Mouse (Mus musculus) R1 (cell line): ENCODE measurements around the gene Sdr9c7.

ENCODE experiments used
- DNase-seq: peaks from one replicate; pipeline ENCODE4 v3.0.0-alpha.2; 2018; ENCODE audit warnings: low read depth, low spot score

The Sdr9c7 gene

DNA sequence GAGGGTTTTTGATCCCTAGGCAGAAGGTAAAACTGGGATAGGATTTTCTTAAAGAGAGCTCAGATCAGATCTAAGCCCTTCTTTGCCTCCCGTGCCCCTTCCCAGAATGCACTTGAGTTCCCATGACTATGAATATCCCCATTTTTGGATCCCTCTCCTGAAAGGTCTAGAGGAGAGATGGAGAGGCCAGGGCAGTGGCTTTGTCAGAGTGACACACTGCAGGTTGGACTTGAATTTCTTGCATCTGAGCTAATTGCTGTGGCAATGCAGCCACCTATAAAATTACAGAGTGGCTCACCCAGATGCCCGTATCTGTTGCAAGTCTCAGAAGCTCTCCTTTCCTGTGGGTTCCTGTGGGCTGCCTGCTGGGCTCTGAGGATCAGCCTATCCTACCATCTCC is at the start of gene Sdr9c7:
Sdr9c7 (plus strand) TSS at position 301 of the 400 bp plus-strand sequence.
- no peak for DNase-seq

DNA sequence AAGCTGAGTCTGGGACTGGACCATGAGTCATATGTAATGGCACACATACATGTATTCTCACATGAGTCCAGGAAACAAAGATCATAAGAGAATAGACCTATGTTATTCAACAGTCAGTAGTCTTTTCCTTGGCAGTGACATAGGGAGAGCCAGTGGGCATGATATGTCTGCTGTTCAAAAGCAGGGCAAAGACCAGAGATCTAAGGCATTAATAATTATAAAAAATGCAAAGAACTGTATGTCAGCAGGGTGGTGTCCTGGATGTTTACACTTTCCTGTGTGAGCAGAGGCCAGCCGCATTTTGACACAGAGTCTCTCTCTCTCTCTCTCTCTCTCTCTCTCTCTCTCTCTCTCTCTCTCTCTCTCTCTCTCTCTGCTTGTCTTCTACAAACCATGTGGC is 48.7 kb upstream of the Sdr9c7 start, which contains the start of gene Rdh19:
Rdh19 (plus strand) TSS at position 301 of the 400 bp plus-strand sequence.
- DNase-seq: no peak

DNA sequence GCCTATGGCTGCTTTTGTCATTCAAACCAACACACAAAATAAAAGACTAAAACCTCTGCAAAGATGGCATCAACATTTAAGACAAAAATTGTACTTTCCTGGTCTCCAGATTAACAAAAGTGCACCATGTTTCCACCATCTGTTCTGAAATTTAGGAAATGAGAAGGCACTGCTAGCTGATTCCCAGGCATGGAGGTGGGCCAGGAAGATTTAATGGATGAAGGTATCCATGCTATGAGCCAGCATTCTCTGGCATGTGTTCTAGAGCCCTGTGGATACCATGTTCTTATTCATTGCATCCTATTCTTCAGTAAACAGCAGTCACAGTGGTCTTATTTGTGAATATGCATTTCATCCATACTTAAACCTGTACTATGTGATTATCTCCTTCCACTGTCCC is 41.9 kb upstream of the Sdr9c7 start:
- DNase-seq: no peak

DNA sequence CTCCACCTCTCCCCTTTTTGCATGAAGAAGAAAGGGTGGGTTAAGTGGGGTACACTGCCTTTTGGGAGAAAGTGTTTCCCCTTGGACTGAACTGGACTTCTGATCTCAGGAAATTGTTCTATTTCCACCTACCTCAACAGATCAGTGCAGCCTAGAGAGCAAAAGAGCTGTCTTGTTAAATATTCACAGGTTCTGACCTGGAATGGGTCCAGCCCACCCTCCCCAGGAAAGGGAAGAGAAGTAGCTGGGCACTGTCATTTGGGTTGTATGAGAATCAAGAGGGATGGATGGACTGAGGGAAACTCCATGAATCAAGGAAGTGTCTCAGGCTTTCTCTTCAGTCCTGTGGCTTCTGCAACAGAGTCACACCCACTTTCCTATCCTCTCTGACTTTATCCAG is 33.4 kb upstream of the Sdr9c7 start:
- DNase-seq: no peak

DNA sequence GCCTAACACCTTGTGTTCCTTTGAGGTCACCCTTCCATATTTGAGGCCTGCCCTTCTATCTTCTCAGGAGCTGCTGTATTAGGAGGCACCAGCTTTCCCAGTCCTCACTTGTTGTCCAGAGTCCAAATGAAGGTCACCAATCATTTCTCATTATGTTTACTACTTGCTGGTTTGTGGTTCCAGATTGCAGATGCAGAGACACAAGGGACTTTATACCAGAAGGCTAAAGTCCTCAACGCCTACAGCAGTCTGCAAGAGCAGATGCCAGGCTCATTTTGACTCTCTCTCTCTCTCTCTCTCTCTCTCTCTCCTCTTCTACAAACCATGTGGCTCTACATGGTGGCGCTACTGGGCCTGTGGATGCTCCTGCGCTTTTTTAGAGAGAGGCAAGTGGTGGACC is 32.1 kb upstream of the Sdr9c7 start, which contains the start of gene Rdh16f2:
Rdh16f2 (plus strand) TSS at position 243 of the 400 bp plus-strand sequence.
- DNase-seq: no peak

DNA sequence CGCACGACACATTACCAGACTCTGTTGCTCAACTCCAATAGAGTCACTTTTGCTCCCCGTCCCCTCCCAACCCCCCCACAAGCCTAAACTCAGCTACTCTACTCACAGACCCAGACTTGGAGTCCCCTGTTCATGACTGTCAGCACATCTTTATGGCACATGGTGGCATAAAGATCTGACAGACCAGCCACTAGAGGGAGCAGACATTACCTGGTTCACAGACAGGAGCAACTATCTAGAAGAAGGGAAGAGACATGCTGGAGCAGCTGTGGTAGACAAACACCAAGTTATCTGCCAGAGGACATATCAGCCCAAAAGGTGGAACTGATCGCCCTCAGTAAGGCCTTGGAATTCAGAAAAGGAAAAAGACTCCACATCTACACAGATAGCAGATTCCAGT is 25.8 kb upstream of the Sdr9c7 start:
- DNase-seq: peak; percentile 69

DNA sequence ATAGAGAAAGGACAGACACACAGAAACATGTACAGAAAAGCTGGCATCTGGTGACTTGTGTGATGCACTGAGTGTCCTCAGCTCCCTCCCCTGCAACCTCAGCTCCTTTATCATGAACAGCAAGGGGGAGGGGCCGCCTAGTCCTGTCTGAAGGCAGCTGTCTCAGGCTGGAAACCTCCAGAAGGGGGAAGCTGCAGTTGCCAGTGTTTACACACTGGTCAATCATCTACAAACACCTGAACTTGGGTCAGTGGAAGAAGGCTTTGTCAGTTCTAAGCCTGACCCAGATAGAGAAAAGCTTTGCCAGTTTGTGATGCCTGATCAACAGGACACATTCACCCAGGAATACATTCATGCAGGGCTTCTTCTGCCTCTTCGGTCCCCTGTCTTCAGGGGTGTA is 20.6 kb upstream of the Sdr9c7 start:
- peak; percentile 60 for DNase-seq

DNA sequence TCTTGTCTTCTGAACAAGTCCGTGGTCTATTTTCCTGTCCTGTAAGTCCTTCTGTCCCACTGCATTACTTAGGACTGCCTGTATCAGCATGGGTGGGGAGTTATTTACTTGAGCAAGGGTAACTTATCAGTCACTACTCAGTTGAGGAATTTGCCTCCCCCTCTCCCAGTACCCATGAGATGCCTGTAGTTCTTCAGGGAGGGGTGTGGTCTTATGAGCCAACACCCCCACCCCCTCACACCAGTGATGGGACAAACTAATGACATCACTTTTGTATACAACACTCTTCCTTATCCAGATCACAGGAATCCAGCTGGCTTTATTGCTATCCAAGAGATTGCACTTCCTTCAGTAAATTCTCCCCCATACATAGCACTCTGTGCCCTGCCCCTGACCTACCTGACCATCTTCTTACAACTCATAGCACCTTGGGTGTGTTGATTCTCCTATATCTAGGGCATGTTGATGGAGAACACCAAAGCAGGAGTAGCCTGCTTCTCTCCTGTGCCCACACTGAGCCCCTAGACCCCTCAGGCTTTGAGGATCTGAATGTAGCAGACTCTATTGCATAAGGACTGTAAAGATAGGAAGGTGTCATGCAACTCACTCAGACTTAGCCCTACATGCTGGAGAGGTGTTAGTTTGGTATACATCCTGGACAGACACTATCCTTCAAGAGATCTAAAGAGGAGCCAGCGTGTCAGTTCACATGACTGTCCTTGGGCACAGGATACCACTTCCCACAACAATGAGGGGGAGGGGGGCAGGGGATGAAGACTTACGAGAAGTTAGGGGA is 19.9 kb upstream of the Sdr9c7 start:
- no peak for DNase-seq

DNA sequence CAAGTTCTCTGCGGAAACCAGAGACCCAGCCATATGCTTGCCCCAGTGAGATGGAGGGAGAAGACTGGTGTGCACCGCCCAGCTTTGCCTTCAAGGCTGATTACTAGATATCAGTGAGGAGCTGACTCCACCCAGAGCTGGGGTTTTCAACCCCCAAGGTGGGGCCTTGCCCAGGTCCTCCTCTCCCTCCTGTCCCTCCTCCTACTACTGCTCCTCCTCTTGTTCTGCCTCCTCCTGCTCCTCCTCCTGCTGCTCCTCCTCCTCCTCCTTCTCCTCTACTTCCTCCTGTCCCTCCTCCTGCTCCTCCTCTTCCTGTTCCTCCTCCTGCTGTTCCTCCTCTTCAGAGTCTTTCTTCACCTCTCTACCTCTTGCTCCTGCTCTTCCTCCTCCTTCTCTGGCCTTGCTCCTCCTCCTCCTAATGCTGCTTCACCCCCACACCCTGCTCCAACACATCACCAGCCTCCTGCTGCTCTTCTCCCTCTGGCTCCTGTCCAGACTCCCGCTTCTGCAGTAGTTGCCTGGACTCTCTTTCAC is 19.1 kb upstream of the Sdr9c7 start:
- peak; percentile 78 for DNase-seq

DNA sequence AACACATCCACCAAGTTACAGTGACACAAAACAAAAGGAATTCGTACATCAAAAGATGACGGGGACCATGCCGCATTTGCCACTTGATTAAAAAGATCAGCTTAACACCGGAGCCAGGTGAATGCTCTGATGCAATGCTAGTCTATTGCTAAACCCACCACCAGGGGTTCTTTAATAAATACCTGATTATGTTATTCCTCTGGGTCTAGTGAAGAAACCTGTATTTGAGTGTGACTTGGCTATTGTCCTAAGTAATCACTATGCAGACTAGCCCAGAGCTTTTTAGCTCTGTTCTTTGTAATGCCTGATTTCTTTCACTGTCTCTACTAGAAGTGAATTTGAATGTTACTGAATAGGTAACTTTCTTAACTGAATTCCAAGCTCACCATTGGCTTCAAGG is 17.3 kb upstream of the Sdr9c7 start:
- DNase-seq: peak; percentile 59

DNA sequence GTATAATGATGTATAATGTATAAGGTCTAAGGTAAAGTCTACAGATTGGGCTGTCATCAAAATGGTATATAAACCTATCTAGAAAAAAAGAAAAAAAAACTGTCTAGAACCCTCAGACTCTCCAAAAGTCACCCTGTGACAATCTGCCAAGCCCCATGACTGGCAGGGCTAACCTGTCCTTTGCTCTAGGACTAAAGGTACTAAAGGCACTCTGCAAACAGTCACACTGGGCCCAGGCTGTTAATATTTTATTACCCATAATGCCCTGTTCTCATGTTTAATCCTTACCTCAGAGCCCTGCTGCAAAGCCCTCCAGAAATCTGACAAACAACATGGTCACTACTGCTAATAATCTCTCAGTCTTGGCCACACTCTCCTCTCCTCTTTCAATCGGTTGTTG is 11.8 kb upstream of the Sdr9c7 start:
- DNase-seq: no peak

DNA sequence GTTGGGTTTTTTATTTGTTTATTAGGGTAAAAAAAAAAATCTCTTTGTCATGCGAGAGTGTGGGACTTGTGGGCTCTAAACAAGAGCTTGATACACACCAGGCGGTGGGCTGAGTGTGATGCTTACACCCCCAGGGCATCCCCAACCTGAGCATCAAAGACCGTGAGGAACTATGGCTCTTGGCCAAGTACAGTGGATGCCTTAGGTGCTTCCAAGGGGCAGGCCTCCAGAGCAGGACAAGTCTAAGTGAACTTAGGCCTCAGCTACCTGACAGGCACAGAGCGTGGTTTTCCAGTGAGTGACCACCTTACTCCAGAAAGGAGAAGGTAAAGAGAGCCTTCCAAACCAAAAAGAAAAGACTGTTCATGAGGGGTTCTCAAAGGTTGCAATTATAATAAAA is 11.3 kb upstream of the Sdr9c7 start:
- DNase-seq: no peak

DNA sequence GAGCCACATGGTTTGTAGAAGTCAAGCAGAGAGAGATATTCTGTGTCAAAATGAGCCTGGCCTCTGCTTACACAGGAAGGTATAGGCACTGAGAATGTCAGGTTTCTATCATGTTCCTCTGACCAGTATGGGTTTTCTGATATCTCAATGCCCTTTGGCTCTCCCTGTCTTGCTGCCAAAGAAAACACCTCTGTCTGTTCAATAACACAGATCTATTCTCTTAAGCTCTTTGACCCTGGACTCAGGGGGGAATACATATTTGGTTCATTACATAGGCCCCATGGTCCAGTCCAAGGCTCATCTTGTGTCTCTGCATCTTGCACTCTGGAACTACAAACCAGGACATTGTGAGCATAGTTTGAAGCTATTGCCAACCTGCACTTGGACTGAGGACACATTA is 9.7 kb upstream of the Sdr9c7 start, which contains the start of gene Rdh7:
Rdh7 (minus strand) TSS at position 213 of the 400 bp plus-strand sequence.
- no peak for DNase-seq

DNA sequence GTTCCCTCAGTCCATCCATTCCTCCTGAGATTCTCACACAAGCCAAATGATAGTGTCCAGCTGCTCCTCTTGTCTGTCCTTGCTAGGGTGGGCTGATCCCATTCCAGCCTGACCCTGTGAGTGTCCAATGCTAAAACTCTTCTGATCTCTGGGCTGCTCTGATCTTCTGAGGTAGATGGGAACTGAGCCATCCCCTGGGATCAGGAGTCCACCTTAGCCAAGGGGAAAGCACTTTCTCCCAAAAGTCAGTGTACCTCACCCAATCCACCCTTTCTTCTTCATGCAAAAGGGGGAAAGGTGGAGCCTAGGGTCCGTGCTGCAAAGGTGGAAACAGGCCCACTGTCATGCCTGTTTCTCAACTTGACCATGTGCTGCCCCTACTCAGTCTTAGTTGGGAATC is 6.8 kb upstream of the Sdr9c7 start:
- no peak for DNase-seq

DNA sequence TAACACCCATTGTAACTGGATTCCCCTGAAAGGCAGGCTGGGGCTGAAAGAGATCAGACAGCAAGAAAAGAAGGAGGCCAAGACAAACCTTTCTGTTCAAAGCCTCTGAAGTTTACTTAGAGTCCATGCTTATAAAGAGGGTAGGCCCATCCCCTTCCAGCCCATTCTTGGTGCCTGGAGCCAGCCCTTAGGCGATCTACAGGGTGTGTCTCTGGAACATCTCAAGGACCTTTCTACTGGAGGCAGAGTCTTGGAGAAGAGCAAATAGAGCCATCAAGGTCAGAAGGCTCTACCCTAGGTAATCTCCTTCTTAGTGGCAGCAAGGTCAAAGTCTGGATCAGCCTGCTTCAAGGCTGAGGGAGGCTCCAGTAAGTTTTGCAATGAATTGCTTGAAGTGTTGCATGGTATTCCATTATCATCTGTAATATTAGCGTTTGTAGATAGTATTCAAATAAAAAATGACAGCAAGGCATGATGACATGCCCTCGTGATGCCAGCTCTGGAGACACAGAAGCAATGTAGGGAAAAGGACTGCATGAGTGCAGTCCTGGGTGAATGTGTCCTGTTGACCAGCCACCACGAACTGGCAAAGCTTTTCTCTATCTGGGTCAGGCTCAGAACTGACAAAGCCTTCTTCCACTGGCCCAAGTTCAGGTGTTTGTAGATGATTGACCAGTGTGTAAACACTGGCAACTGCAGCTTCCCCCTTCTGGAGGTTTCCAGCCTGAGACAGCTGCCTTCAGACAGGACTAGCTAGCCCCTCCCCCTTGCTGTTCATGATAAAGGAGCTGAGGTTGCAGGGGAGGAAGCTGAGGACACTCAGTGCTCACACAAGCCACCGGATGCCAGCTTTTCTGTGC is 4.9 kb upstream of the Sdr9c7 start:
- DNase-seq: peak; percentile 52

DNA sequence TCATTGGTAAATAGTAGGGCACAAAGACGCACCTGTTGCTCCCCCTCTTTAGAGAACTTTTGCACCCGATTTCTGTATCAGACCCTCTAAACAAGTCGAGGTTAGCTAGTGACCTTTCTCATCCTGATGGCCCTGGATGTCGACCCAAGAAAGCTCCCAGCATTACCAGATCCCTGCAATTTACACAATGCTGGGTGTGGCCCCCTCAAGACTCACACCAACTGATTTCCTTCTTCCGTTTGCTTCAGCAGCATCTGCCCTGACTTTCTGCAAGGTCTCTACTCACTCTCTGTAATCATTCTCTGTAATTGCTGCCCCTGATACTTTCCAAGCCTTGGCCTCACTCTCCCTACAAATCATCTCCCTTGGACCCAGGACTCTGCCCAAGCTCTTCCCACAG is 1.6 kb upstream of the Sdr9c7 start:
- no peak for DNase-seq

DNA sequence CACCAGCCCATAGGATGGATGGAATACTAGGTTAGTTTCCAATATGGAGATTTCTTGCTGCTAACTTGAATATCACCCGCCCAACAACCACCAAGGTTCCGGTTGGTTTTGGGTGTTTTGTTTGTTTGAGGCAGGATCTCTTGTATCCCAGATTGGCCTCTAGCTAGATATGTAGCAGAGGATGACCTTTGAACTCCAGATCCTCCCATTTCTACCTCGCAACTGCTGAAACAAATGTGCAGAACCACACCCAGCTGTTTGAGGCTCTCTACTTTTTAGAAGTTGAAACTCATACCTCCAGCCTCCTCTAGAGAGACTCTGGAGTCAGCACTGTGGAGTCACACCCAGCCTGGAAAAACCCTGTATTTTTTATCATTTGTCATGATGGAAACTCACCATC is 812 bp upstream of the Sdr9c7 start:
- DNase-seq: peak; percentile 50

DNA sequence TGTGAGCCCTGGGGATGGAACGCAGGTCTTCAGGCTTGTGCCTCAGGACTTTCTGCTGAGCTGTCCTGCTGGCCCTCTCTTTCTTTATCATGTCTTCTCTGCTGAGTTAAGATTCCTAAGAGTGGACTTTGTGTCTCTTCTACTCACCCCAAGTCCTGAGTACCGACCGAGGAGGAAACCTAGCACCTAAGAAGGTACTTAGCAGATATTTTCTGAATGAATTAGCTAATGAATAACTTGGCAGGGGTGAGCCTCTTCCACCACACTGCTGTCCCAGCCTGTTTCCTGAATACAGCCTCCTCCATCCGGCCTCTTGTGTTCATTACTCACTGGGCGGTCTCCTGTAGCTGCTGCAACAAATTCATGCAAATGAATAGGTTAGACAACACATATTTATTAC is 1.5 kb downstream of the Sdr9c7 start:
- no peak for DNase-seq

DNA sequence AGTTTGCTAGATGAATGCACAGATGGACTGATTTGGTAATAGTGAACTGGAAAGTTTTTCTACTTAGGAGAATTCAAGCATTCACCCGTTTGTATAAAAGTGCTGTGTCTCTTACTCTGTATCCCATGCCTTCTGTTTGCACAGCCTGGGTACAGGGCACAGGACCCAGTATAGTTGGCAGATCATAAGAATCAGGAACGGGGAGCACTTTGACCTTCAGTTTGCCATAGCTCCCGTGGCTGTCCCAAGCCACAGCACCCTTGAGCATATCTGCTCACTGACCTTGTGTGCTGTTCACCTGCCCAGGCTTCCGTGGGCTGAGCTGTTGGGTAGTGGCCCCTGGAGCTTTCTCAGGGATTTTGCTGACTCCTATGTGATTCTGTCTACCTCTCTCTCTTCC is 3.4 kb downstream of the Sdr9c7 start:
- no peak for DNase-seq

DNA sequence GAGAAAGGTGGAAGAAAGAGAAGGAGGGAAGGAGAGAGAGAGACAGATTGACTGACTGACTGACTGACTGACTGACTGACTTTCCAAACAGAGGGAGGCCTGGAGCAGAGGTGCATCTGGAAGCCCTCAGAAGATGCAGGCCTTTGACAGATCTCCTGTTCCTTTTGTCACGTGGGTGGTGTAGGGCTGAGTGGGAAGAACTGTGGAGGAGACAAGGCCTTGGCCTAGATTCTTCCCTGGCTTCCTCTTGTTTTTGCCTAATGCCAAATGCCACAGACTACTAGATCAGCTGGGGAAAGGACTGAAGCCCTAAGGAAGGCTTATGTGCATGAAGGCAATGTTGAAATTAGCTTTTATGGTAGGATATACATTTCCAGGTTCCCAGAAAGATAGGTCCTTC is 4.8 kb downstream of the Sdr9c7 start:
- DNase-seq: no peak

DNA sequence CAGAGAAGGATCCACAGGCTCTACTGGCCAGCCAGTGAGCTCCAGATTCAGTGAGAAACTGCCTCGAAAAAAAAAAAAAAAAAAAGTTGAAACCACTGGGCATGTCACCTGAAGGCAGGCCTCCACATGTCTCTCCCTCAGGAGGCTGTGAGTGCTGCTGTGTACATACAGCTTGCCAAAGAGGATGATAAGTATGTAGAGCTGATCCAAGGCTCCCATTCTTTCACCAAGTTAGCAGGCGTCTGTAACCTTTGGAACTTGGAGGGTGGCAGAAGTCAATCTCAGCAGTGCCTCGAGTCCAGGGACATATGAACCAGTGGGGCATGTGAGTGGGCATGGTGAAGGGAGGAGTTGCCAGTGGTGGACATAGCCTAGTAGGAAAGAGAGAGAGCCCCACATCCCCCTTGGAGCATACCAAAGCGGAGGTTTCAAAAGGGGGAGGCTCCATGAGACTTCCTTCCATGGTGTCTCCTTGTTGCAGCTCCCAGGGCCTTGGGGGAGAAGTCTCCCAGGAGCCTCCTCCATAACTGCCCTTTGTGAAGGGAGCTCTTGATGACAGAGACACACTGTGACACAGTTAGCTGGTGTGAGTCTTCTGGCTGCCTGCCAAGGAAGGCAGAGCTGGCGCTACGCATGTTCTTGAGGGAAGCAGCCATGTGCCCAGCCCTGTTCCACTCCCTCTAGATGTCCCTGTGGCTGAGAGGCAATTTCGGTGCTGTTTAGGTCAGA is 6.6 kb downstream of the Sdr9c7 start:
- no peak for DNase-seq

DNA sequence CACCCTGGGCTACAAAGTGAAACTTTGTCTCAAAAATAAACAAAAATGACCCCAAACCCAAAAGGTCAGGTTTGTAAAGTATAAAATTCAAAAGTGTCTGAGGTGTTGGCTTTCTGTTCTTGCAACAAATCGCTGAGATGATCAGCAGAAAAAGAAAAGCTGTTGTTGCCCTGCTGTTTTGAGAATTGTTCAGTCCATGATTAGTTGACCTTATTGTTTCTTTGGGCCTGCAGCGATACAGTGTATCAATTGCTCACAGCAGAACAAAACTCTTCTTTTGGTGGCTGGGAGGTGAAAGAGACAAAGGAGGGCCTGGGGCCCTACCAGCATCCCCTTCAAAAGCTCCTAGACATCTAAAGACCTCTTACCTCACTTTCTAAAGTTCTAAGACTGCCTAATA is 7.8 kb downstream of the Sdr9c7 start:
- no peak for DNase-seq
